Mouse (Mus musculus): ENCODE measurements around the gene Med18. TPM values are rescaled to one million over a fixed set of nuclear protein-coding genes. Genes with fewer than 3 reads are reported as not detected.

The Med18 gene
- polyA plus RNA-seq, 1 experiment from 2014 or later, result 25.2 TPM

DNA sequence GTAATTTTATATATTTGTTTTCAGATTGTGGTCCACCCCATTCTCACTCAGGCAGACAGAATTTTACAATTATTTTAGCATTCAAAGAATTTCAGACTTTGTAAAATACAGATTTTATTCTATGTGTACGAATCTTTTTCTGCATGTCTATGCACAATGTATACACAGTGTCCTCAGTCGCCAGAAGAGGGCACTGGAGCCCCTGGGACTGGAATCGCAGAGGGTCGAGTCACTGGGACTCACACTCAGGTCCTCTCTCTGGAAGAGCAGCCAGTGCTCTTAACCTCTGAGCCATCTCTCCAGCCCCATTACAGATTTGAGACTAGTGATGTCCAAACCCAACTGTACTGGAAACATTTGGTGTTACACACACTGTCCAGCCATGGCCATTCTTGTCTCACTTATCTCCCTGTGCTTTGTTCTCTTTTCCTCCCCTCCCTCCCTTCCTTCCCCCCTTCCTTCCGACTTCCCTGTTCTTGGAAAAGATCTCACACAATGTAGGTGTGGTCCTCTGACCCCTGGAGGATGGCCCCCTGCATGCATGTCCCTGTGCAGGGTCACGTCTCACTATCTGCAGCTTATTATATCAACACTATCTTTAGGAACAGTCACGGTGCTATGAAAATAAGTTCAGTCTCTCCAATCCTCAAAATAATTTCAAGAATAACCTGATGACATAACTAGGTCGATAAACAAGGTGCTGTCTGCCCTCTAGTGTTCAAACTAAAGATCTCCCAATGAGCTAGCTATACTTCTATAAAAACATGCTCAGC lies 52.2 kb downstream of the Med18 start:
- WGBS, result 60% methylated on average over 8 of the region's 8 CpGs
- no peak overlapping the region for H3K4me3 ChIP-seq (replicated peaks)
- no peaks in the 10 kb centered on the region for H3K9me3 ChIP-seq (replicated peaks)
- H3K36me3 ChIP-seq, result peaks cover 15% of the 10 kb centered on the region
- no peak overlapping the region for H3K9ac ChIP-seq
- peaks cover 29% of the 10 kb centered on the region for H3K4me1 ChIP-seq
- no peak overlapping the region for H3K4me2 ChIP-seq
- ATAC-seq (replicated peaks; ENCODE audit: low FRiP score), result 0 out of 2 replicates have a peak, but pooled peaks have one; percentile 43
- no peak overlapping the region for H3K27ac ChIP-seq
- no peaks in the 10 kb centered on the region for H3K27me3 ChIP-seq

DNA sequence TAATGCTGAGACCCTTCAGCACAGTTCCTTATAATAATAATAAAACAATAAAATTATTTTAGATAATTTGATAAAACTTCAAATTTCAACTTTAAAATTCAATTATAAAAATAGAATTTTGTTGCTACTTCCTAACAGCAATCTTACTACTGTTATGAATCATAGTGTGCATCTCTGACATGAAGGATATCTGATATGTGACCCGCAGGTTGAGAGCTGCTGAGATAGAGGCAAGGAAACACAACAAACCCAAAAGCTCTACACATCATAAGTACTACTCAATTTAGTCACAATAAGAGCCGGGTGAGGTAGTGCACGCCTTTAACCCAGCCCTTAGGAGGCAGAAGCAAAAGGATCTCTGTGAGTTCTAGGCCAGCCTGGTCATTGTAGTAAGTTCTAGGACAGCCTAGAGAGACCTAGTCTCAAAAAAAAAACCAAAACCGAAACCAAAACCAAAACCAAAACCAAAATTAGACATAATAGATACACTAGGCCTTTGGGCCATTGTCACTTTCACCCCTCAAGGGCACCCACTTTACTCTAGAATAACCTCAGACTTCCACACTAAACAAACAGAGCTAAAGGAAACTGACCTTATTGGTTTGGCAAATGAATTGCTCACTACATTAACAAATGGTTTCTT lies 54.0 kb downstream of the Med18 start:
- no peak overlapping the region for H3K9ac ChIP-seq
- H3K36me3 ChIP-seq, result peaks cover 15% of the 10 kb centered on the region
- no peaks in the 10 kb centered on the region for H3K27me3 ChIP-seq
- no peak overlapping the region for H3K4me2 ChIP-seq
- H3K4me3 ChIP-seq (replicated peaks), result no peak overlapping the region
- H3K4me1 ChIP-seq, result peaks cover 17% of the 10 kb centered on the region
- no peaks in the 10 kb centered on the region for H3K9me3 ChIP-seq (replicated peaks)
- no peak overlapping the region for H3K27ac ChIP-seq
- no peak for ATAC-seq (replicated peaks; ENCODE audit: low FRiP score)
- 83% methylated on average over 4 of the region's 4 CpGs for WGBS

Other genes starting within 250 kb of the Med18 start
- gene Gmeb1, start 202.3 kb downstream of the Med18 start, polyA plus RNA-seq (2015; fragmentation: Nextera tagmentation; extraction: Ambion mirVana), result 40.0 and 40.1 TPM in 2 replicates
- 47.7 and 48.3 TPM in 2 replicates for gene Taf12, start 189.5 kb downstream of the Med18 start, polyA plus RNA-seq (2015; fragmentation: Nextera tagmentation; extraction: Ambion mirVana)
- gene Rab42, start 160.5 kb downstream of the Med18 start, polyA plus RNA-seq (2015; fragmentation: Nextera tagmentation; extraction: Ambion mirVana), result 3.3 and 3.5 TPM in 2 replicates
- gene Trnau1ap, start 134.4 kb downstream of the Med18 start, polyA plus RNA-seq (2015; fragmentation: Nextera tagmentation; extraction: Ambion mirVana), result 73.6 and 80.5 TPM in 2 replicates
- 88.9 and 92.7 TPM in 2 replicates for gene Rcc1, start 110.3 kb downstream of the Med18 start, polyA plus RNA-seq (2015; fragmentation: Nextera tagmentation; extraction: Ambion mirVana)
- 25.6 and 27.3 TPM in 2 replicates for gene Phactr4, start 41.4 kb downstream of the Med18 start, polyA plus RNA-seq (2015; fragmentation: Nextera tagmentation; extraction: Ambion mirVana)
- 19.4 and 20.3 TPM in 2 replicates for gene Sesn2, start 46.6 kb upstream of the Med18 start, polyA plus RNA-seq (2015; fragmentation: Nextera tagmentation; extraction: Ambion mirVana)
- gene Atpif1, start 69.7 kb upstream of the Med18 start, polyA plus RNA-seq (2015; fragmentation: Nextera tagmentation; extraction: Ambion mirVana), result 1,106 and 1,152 TPM in 2 replicates
- gene Dnajc8, start 71.6 kb upstream of the Med18 start, polyA plus RNA-seq (2015; fragmentation: Nextera tagmentation; extraction: Ambion mirVana), result 166 and 167 TPM in 2 replicates
- gene Ptafr, start 100.1 kb upstream of the Med18 start, polyA plus RNA-seq (2015; fragmentation: Nextera tagmentation; extraction: Ambion mirVana), result 0.62 and 1.1 TPM in 2 replicates
- gene Eya3, start 175.1 kb upstream of the Med18 start, polyA plus RNA-seq (2015; fragmentation: Nextera tagmentation; extraction: Ambion mirVana), result 26.2 and 33.4 TPM in 2 replicates